ENCODE assay signal across 9 mouse cellular contexts in the genomic region with DNA sequence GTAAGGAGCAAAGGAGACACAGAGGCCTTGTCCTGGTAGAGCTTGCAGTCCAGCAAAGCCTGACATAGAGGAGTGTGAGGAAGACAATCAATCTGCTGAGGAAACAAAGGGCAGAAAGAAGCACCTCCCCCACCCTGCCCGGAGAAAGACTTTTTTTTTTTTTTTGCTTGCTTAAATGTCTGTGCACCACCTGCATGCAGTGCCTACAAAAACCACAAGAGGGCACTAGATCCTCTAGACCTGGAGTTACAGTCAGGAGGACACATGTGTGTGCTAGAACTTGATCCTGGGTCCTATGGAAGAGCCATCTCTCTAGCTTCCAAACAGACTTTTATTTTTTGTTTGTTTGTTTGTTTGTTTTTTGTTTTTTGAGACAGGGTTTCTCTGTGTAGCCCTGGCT. TPM values are rescaled to one million over a fixed set of nuclear protein-coding genes. Genes with fewer than 3 reads are reported as not detected.
A peak's percentile ranks its signal among the peaks of the same experiment; 100 is the strongest.
DNase-seq lines count a peak whose midpoint lies in the region; ATAC-seq and TF ChIP-seq lines count a peak whose summit lies in the region.
"Had no signal": no experiment of that assay in that cellular context is flagged by ENCODE, and none has a peak within 500 bp of the region (broad histone marks: within the 10 kb centered on the region; RNA-seq: fewer than 3 reads in every experiment).

No protein-coding gene starts in this region.

- no peaks in the 10 kb centered on the region for H3K27me3 ChIP-seq in lung, postnatal 0 days (replicated peaks; ENCODE audit: insufficient read depth, low read length)
- H3K27me3 ChIP-seq: limb, embryonic 13.5 days had no signal

- no peak for TF ChIP-seq POLR2A in cortical plate, adult 2 months (IDR thresholded peaks at IDR 0.05; ENCODE audit: extremely low read depth, insufficient read depth, low read length)

- no peak overlapping the region for H3K4me3 ChIP-seq in cortical plate, adult 2 months (ENCODE audit: insufficient read depth, low read length)
- no peak overlapping the region for H3K4me3 ChIP-seq in lung, postnatal 0 days (ENCODE audit: low read depth, low read length)
- H3K4me3 ChIP-seq: limb, embryonic 13.5 days had no signal

- no peak overlapping the region for H3K27ac ChIP-seq in cortical plate, adult 2 months (ENCODE audit: insufficient read depth, low read length)
- H3K27ac ChIP-seq in lung, postnatal 0 days (ENCODE audit: low read length), result no peak overlapping the region
- H3K27ac ChIP-seq: limb, embryonic 13.5 days had no signal

- no peak for TF ChIP-seq EP300 in lung, postnatal 0 days (IDR thresholded peaks at IDR 0.05)

- intact Hi-C loops in gastrocnemius, postnatal 36 days (cut with DNase I), result no loop called here

- TF ChIP-seq CTCF in cortical plate, adult 2 months (IDR thresholded peaks at IDR 0.05; ENCODE audit: extremely low read depth, insufficient read depth, low read length), result peak; percentile 48; the same call in 1 of the 2 replicates
- peak; percentile 80 for TF ChIP-seq CTCF in lung, postnatal 0 days (IDR thresholded peaks at IDR 0.05)

- no peaks in the 10 kb centered on the region for H3K36me3 ChIP-seq in lung, postnatal 0 days (ENCODE audit: insufficient read depth, low read length)
- H3K36me3 ChIP-seq: limb, embryonic 13.5 days had no signal

- H3K4me2 ChIP-seq in lung, postnatal 0 days (replicated peaks; ENCODE audit: low read depth, low read length), result no peak overlapping the region
- H3K4me2 ChIP-seq: limb, embryonic 13.5 days had no signal

- no peak for ATAC-seq in lung, postnatal 0 days

- peak; percentile 60 for DNase-seq in gastrocnemius, postnatal 10 days
- no peak for DNase-seq in gastrocnemius, postnatal 36 days
- peak; percentile 69 for DNase-seq in right cerebral cortex, postnatal 4 days
- DNase-seq in right cerebral cortex, postnatal 14 days, result no peak
- peak; percentile 52 for DNase-seq in lung, postnatal 0 days (ENCODE audit: low spot score)
- DNase-seq in thymus, postnatal 14 days, result peak; percentile 84
- DNase-seq in heart, adult 9 months (ENCODE audit: low spot score in 2 of 2), result no peak

- 6% methylated on average over 1 of the region's 1 CpGs for WGBS in lung, postnatal 0 days

- no peaks in the 10 kb centered on the region for H3K4me1 ChIP-seq in cortical plate, adult 2 months (ENCODE audit: control insufficient read depth, insufficient read depth, low read length)
- peaks cover 4% of the 10 kb centered on the region; the same call in 1 of the 2 replicates for H3K4me1 ChIP-seq in lung, postnatal 0 days (ENCODE audit: insufficient read depth, low read depth, low read length)

- no peak overlapping the region for H3K9ac ChIP-seq in lung, postnatal 0 days (replicated peaks; ENCODE audit: low read depth)
- H3K9ac ChIP-seq: limb, embryonic 13.5 days had no signal

- H3K9me3 ChIP-seq in lung, postnatal 0 days (ENCODE audit: low read length), result no peaks in the 10 kb centered on the region
- H3K9me3 ChIP-seq: limb, embryonic 13.5 days had no signal

RNA-seq across cellular contexts. Expression of gene Atxn7l3, which starts 3.4 kb away (rescaled TPM):
- 10 to 100 TPM; 20.8 to 25.5 TPM for total RNA-seq in gastrocnemius, postnatal 10 days (2021)
- total RNA-seq in gastrocnemius, postnatal 36 days (2021), result 10 to 100 TPM; 11.4 to 11.9 TPM
- polyA plus RNA-seq in cortical plate, adult 2 months (2012; rRNA removed), result 171 and 180 TPM in 2 replicates
- polyA plus RNA-seq in lung, postnatal 0 days (2015; fragmentation: Nextera tagmentation; extraction: Ambion mirVana), result 9.6 and 10.2 TPM in 2 replicates

RNA-seq across cellular contexts. Expression of gene Tmub2, which starts 15.1 kb away (rescaled TPM):
- 10 to 100 TPM; 15.7 to 18.9 TPM for total RNA-seq in gastrocnemius, postnatal 10 days (2021)
- 10 to 100 TPM; 12.7 to 13.5 TPM for total RNA-seq in gastrocnemius, postnatal 36 days (2021)
- 95.3 and 97.0 TPM in 2 replicates for polyA plus RNA-seq in cortical plate, adult 2 months (2012; rRNA removed)
- polyA plus RNA-seq in lung, postnatal 0 days (2015; fragmentation: Nextera tagmentation; extraction: Ambion mirVana), result 46.1 and 47.4 TPM in 2 replicates

RNA-seq across cellular contexts. Expression of gene Ubtf, which starts 19.7 kb away (rescaled TPM):
- total RNA-seq in gastrocnemius, postnatal 10 days (2021), result 10 to 100 TPM; 56.0 to 64.8 TPM
- total RNA-seq in gastrocnemius, postnatal 36 days (2021), result 10 to 100 TPM; 29.1 to 37.7 TPM
- polyA plus RNA-seq in cortical plate, adult 2 months (2012; rRNA removed), result 84.1 and 86.8 TPM in 2 replicates
- polyA plus RNA-seq in lung, postnatal 0 days (2015; fragmentation: Nextera tagmentation; extraction: Ambion mirVana), result 53.7 and 60.9 TPM in 2 replicates

RNA-seq across cellular contexts. Expression of gene Asb16, which starts 31.3 kb away (rescaled TPM):
- total RNA-seq in gastrocnemius, postnatal 10 days (2021), result 10 to 100 TPM; 48.7 to 54.4 TPM
- total RNA-seq in gastrocnemius, postnatal 36 days (2021), result 10 to 100 TPM; 76.7 to 88.7 TPM
- 1.9 and 2.2 TPM in 2 replicates for polyA plus RNA-seq in cortical plate, adult 2 months (2012; rRNA removed)
- polyA plus RNA-seq in lung, postnatal 0 days (2015; fragmentation: Nextera tagmentation; extraction: Ambion mirVana), result not detected in 2 replicates

RNA-seq across cellular contexts. Expression of gene BC030867, which starts 51.2 kb away (rescaled TPM):
- 1 to 10 TPM in 1 of 2 experiments, under 1 TPM in 1; 0.99 to 1.2 TPM for total RNA-seq in gastrocnemius, postnatal 10 days (2021)
- not detected for total RNA-seq in gastrocnemius, postnatal 36 days (2021)
- 1.3 and 1.4 TPM in 2 replicates for polyA plus RNA-seq in cortical plate, adult 2 months (2012; rRNA removed)
- polyA plus RNA-seq in lung, postnatal 0 days (2015; fragmentation: Nextera tagmentation; extraction: Ambion mirVana), result 0.88 and 1.3 TPM in 2 replicates

Comparison
In these comparisons a context has a peak if more than half of its experiments do, and no peak if none do; other contexts are left out.
1. DNase-seq: peak in gastrocnemius, postnatal 10 days (single experiment), right cerebral cortex, postnatal 4 days (single experiment), lung, postnatal 0 days (single experiment) and thymus, postnatal 14 days (single experiment); none in gastrocnemius, postnatal 36 days (0 of 2), right cerebral cortex, postnatal 14 days (single experiment) and heart, adult 9 months (0 of 2).